Mouse (Mus musculus) mouse embryonic stem cell (cell line): Measurements from ENCODE around the gene Gpr161.
"Not testable (repeated sequence)": the region's sequence is repeated elsewhere in the genome, so short reads cannot be mapped to it uniquely, and the experiment has no call there.

Source experiments
- in situ Hi-C, 2 experiments: fragments of 300-500 bp; cut with MboI; formaldehyde crosslinking; loops; 1 replicate in 1 of 2; 3 replicates in 1 of 2; pipeline ENCODE4 v1.14.3; 2019 to 2020; ENCODE audit warnings: low sequenced_read_pairs in 2 of 2, low pct_unique_long_range_greater_than_20kb in 1 of 2, mixed read lengths in 1 of 2; ENCODE audit not compliant: unreplicated experiment in 1 of 2

Gpr161 gene

DNA sequence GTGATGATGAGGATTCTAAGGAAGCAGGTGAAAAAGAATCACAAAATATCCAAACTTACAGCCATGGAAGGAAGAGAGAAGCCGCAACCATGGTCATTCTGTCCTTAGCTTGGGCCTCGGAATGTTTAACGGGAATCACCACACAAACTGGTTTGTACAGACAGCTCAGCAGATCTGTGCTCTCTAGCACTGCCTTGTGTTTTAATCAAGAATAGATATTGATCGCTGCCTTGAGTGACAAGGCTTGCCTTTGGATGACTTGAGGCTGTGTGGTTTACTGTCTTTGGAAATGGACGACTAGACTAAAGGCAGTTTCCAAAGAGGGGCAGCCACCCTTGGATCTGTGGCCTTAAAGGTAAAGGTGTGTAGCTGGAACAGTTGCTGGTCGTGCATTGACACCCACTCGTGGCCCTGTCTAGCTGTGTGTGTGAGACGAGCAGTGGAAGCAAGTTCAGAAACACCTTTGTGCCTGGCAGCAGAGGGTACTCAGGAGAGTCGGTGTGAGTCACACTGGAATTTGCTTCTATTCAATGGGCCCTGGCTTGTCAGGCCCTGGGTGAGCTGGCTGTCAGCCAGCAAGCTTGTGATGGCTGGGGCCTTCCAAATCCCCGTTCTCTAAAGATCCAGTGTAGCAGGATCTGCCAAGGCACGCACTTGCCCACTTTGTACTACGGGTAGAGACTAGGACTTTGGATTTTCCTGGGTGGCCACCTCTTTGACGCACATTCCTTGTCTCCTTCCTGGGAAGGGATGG is 7.0 kb downstream of the Gpr161 start:
- in situ Hi-C loops: no loop called here

DNA sequence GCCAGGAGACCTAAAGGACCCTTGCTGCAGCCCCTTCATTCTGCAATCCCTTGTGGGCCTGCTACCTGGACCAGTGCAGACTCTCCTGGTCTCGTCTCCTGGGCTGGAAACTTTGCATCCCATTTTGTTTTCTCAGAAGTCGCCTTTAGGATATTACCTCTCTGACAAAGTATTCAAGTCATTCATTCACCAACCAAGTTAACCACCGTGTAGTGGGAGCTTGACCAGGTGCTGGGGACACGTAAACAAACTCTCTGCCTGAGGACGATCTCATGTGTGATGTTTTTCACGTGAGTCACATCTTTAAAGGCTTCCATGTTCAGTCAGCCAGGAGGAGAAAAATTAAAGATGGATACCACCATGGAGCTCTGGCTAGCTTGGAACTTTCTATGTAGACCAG is 7.6 kb downstream of the Gpr161 start:
- in situ Hi-C loops: no loop called here

DNA sequence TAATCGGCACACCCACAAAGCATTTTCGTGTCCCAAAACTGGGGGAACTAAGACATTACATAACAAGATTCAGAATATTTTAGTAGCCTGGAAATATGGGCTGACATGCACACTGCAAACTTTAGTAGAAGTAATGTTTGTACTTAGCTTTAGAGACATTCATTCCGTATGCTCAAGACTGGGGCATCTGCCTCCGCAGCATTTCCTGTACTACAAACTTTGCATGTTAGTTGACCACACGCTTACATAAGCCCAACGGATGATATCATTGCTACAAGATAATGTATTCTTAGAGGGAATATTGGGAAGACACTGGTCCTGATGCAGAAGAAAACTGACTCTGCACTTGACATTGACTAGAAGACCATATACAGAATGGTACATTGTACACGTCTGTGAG is 8.8 kb downstream of the Gpr161 start:
- in situ Hi-C loops: no loop called here

DNA sequence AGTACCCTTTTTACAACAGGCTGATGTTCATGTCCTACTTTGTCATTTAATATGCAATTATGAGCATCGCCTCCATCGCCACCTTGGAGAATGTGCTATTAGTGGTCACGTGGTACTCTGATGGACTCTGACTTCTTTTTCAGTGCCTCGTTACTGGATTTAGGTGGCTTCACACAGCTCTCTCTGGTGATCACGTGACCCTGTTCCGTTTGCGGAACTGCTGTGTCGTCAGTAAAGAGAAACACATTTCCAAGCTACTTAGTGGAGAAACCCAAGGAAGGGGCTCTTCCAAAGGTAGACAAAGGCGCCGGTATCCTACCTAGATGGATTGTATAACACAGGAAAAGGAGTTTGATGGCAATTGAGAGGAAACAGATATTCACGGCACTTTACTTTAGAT is 12.6 kb downstream of the Gpr161 start:
- in situ Hi-C loops: no loop called here

DNA sequence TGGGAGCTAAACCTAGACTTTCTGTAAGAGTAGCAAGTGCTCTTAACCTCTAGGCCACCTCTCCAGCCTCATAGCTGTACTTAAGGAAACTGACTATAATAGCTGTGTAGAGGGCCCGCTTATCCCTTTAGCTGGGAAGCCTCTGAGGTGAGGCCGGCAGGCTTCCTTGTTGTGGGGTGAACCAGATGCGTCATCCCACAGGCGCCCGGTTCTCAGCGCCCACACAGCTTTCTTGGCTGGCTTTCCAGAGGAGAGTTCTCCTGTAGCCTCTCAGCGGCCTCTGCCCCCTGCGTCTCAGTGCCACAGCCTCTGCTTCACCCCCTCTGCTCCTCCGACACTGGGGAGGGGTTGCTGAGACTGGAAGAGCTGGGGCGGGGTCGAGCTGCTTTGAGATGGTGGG is 20.8 kb downstream of the Gpr161 start:
- in situ Hi-C loops: no loop called here

DNA sequence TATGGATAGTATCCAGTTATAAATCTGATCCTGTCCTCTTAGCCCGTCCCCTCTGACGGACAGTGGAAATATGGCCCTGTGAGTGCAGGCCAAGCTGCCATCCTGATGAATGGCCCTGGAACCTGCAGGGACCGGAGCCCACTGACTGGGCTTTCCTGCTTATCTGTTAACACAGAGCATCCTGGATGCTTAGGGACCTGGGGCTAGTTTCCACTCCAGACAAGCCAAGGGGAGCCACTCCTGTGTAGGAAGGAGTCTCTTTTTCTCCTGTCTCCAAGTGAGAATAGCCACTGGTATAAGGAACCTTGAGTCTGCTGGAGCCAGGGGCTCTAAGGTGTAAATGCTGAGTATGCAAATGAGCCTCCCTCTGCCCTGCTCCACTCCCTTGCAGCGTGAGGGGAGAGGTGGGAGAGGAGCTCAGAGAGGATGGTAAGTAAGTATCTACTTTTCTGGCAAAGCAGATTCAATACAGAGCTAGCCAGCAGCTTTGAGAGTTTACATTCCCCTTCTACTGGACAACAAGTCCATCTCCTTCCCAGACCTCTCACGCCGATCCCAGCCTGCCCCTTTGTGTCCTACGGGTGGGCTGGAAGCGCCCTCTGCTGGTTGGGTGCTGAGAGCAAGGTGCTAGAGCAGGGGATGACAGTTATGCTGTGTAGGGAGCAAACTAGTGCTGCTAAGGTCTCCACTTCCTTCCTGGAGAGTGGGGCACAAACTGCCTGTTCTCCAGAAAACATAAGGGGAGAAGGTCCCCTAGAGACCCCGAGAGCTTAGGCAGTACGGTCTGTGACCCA is 24.7 kb downstream of the Gpr161 start:
- in situ Hi-C loops: no loop called here

DNA sequence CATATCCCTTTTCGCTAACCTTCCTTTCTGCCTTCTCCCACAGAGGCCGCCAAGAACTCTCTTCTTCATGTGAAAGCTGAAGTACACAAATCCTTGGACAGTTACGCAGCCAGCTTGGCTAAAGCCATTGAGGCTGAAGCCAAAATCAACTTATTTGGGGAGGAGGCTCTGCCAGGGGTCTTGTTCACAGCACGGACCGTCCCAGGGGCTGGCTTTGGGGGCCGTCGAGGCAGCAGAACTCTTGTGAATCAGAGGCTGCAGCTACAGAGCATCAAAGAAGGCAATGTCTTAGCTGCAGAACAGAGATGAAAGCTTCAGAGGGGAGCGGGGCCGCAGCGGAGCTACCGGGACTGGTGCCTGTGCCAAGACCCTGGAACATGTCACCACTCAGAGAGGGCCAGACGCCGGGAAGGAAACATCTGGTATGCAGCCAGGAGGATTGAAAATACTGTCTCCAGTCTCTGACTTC is 25.8 kb downstream of the Gpr161 start:
- in situ Hi-C loops: no loop called here

DNA sequence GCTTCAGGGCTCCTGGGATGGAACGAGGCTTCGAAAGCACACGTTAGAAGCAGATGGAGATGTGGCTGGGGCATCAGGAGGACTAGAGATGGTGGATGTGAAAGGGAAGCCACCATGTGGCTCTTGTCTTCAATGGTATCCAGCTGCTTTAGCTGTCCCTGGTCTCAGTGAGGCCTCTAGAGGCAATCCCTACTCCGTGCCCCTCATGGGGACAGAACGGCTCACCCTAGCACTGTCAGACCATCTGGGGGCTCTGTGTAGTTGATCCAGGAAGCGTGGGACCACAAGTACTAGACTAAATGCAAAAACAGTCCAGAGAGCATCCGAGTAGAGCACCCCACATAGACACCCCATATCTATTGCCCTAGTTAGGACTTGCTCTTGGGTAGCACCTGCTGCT is 26.3 kb downstream of the Gpr161 start:
- in situ Hi-C loops: no loop called here

DNA sequence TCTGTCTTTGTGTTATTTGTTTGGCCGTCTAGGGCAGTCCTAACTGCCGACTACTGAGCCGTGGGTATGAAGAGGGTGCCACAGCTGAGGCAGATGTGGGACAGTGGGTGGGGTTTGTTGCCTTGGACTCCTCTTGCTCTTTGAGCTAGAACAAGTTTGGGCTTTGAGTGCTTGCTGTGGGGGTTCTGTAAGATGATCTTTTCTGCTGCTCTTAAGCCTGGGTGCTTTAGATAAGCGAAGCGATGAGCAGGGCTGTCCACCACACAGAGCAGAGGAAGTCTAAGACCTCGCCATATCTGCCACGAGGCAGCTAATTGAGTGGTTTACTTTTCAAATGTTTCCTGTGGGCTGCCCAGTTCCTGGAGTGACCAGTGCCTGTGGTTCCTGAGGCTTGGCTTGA is 27.3 kb downstream of the Gpr161 start:
- in situ Hi-C loops: no loop called here

DNA sequence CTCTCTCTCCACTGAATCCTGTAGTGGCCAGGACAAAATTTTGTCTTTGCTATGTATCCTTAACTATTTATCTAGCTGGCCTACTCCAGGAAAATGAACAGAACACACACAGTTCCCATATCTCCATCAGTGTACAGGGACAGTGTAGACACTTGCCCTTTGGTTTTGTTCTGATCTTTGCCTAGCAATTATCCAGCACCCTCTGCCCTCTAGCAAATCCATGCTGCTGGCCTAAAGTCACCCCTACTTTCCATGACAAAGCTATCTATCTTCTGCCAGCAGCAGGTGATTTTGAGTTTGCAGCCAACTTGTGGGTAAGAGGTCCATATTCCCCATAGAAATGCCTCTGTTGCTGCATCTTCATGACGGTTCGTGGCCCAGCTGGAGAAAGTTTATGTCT is 31.8 kb downstream of the Gpr161 start:
- in situ Hi-C loops: no loop called here

DNA sequence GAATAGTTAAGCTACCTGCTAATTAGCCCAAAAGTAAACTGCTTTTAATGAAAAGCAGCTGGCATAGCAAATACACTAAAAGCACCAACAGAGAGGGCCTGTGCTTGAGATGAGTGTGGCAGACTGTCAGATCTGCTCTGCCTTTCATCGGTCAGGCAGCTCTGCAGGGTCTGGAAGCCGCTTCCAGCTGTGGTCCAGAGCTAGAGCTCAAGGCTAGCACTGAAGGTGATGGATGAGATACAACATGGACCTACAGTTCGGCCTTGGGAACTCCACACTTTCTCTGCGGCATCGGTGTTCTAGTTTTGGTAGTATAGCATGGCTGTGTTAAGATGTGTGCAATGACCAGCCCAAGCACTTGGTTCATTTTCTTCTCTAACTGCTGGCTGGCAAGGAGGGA is 32.2 kb downstream of the Gpr161 start:
- in situ Hi-C loops: no loop called here

DNA sequence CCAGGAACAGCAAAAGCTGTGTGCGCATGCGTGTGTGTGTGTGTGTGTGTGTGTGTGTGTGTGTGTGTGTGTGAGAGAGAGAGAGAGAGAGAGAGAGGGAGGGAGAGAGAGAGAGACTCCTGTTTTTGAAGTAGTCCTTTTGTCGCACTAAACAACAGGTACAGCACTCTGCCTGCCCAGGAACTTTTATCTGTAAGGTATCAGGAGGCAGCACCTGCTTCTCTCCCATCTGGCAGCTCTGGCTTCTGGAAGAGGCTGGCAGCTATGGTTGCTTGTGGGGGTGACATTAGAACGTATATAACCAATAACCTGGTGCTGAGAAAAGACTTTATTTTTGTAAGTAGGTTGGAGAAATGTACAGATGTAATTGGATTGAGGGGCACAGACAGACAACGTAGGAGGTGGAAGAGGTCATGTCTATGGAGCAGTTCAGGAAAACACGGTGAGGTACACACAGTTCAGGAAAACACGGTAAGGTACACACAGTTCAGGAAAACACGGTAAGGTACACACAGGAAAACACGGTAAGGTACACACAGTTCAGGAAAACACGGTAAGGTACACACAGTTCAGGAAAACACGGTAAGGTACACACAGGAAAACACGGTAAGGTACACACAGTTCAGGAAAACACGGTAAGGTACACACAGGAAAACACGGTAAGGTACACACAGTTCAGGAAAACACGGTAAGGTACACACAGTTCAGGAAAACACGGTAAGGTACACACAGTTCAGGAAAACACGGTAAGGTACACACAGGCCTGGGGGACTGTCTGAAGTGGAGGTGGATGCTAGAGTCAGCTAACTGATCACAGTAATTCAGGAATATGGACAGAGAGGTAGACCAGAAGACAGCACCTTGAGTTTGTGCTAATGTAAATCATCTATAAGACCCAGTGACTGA is 33.0 kb downstream of the Gpr161 start:
- in situ Hi-C loops: not testable (repeated sequence)

DNA sequence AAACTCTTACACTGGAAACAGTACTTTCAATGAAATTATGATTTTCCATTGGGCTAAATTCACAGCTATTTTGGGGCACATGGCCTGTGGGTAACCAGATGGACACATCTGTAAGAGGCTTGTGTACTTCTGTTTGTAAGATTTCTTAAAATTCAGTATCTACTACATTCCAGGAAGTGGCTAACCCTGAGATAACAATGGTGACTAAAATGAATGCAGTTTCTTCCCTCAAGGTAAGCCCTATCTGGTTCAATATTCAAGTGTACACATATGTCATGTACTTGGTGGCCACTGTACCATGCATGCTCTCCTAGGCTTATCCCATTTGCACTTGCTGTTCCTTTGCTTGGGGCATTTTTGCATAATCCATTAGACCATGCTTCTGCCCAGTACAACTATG is 35.3 kb downstream of the Gpr161 start:
- in situ Hi-C loops: no loop called here

DNA sequence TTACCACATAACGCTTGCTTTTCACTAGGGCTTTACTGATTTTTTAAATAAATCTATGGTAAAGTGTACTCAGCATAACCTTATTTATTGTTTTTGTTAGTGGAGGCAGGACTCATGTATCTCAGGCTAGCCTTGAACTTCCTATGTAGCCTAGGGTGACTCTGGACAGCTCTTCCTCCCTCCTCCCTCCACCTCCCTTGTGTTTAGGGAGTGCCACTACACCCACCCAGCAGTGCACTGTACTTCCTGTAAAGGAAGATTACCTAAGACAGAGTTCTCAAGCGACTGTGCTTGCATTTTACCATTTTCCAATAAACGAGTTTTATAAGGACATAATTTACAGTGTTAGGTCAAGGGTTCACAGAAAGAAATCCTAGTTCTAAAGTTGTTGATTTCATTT is 37.2 kb downstream of the Gpr161 start:
- in situ Hi-C loops: no loop called here

DNA sequence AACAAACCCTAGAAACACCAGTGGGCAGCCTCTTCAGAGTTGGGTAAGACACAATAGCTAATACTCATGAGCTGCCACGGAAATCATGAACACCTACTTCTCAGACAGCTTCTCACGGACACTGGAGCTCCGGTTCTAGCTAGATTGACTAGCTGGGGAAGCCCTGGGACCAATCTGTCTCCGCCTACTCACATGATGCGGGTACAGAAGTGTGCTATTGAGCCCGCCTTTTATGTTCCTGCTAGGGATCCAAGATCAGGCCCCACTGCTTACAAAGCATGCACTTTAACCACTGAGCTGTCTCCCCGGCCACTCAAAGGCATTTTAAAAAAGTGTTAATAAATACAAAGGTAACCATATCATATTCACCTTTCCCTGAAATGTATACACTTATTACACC is 46.5 kb downstream of the Gpr161 start:
- in situ Hi-C loops: no loop called here

DNA sequence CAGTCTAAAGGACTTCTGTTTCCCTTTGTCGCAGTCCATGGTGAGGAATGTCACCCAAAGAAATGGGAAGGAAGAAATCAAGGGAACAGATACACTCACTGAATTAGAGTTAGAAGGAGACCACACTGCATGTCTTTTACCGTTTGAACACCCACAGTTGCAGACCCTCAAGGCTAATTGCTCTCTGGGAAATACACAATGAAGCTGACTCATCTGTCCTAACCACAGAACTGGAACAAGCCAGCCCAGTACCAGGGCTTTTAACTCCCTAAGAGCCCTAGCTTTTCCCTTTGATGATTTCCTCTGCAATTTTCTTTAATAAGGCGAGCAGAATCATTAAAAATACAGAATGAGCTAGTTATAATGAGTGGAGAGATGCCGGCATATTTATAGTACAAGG is 48.9 kb downstream of the Gpr161 start:
- in situ Hi-C loops: no loop called here

DNA sequence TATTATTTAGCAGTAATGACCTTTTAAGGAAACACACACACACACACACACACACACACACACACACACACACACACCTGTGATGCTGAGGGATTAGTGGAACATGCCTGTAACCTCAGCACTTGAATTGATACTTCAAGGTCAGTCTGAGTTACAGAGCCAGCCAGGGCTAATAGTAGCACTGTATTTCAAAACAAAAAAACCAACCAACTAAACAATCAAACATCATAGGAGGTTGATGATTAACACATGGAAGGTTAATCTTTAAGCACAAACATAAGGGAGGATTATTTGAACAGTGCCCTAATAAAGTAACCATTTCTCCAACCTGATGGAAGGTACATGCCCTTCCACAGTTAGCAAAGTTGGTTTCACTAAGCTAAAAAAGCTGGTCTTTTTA is 53.0 kb downstream of the Gpr161 start:
- in situ Hi-C loops: no loop called here

DNA sequence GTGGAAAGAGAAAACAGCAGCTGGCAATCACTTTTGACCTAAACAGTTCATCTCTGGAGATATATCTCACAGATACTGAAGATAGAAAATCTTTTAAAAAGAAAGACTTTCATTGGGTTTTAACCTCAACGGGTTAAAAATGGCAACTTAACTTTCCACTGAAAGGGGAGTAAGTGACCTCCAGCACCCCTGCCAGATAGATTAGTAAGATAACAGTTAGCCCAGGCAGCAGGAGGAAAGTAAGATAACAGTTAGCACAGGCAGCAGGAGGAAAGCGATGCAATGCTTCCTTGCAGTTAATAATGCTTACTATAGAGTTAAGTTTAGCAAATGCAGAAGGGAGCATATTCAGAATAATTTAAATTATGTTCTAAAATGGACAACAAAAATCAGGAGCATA is 60.8 kb downstream of the Gpr161 start:
- in situ Hi-C loops: no loop called here

DNA sequence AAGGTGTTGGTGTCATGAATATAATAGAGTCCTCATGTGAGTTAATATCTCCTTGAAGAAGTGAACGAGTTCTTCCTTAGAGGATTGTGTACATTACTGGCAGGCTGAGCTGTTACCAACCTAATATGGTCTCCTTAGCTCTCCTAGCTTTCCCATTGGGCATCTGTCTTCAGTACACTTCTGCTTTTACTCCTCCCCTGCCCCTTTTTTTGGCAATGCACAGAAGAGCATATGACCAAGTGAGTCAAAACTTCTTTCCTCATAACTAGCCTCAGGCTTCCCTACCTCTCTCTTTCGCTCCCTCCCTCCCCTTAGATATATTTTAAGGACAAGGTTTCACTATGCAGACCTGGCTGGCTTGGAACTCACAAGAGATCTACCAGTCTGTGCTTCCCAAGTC is 67.7 kb downstream of the Gpr161 start:
- in situ Hi-C loops: no loop called here
